Mouse (Mus musculus) neural tube, embryonic 15.5 days (tissue): ENCODE data around the gene Ggcx. TPM values are rescaled to one million over a fixed set of nuclear protein-coding genes. Genes with fewer than 3 reads are reported as not detected.

Experiments
- ATAC-seq: fragments of 200-750 bp; cut with Nextera tagmentation; 2 replicates; pipeline ENCODE4 v1.8.0; 2017; ENCODE audit warnings: mild to moderate bottlenecking, moderate TSS enrichment, moderate library complexity; ENCODE audit not compliant: low FRiP score
- H3K27ac ChIP-seq: fragments of 300-500 bp; sonication (generic); replicated peaks from 2 replicates; pipeline ENCODE4 v1.5.1; 2015; ENCODE audit warnings: mild to moderate bottlenecking, inconsistent platforms
- H3K27me3 ChIP-seq: fragments of 300-500 bp; sonication (generic); replicated peaks from 2 replicates; pipeline ENCODE4 v1.6.1; 2015; ENCODE audit warnings: inconsistent platforms
- H3K36me3 ChIP-seq: fragments of 300-500 bp; sonication (generic); 2 replicates; pipeline ENCODE4 v1.6.1; 2015; ENCODE audit warnings: inconsistent platforms
- H3K4me1 ChIP-seq: fragments of 300-500 bp; sonication (generic); 2 replicates; pipeline ENCODE4 v1.6.1; 2015; ENCODE audit warnings: inconsistent platforms
- H3K4me2 ChIP-seq: fragments of 300-500 bp; sonication (generic); 2 replicates; pipeline ENCODE4 v1.6.1; 2015; ENCODE audit warnings: inconsistent platforms, mild to moderate bottlenecking, moderate library complexity
- H3K4me3 ChIP-seq: fragments of 300-500 bp; sonication (generic); replicated peaks from 2 replicates; pipeline ENCODE4 v1.5.1; 2015; ENCODE audit warnings: mild to moderate bottlenecking, inconsistent platforms
- H3K9ac ChIP-seq: fragments of 300-500 bp; sonication (generic); replicated peaks from 2 replicates; pipeline ENCODE4 v1.6.1; 2015; ENCODE audit warnings: mild to moderate bottlenecking, inconsistent platforms
- H3K9me3 ChIP-seq: fragments of 300-500 bp; sonication (generic); replicated peaks from 2 replicates; pipeline ENCODE4 v1.6.1; 2016; ENCODE audit warnings: inconsistent platforms
- WGBS: fragments of 180-500 bp; shearing (Covaris S2); methylation state at CpG from one replicate; pipeline ENCODE4 v1.1.7; 2015; ENCODE audit warnings: mixed read lengths; 5-methylcytosine and 5-hydroxymethylcytosine counted together
- polyA plus RNA-seq: library from polyadenylated mRNA; unstranded; fragments of >200 nt; fragmentation: Nextera tagmentation; extraction: Ambion mirVana; gene quantifications from 2 replicates; pipeline ENCODE4 v1.2.1, GENCODE M21; 2015

The Ggcx gene
- 19.0 and 23.2 TPM in 2 replicates for polyA plus RNA-seq

DNA sequence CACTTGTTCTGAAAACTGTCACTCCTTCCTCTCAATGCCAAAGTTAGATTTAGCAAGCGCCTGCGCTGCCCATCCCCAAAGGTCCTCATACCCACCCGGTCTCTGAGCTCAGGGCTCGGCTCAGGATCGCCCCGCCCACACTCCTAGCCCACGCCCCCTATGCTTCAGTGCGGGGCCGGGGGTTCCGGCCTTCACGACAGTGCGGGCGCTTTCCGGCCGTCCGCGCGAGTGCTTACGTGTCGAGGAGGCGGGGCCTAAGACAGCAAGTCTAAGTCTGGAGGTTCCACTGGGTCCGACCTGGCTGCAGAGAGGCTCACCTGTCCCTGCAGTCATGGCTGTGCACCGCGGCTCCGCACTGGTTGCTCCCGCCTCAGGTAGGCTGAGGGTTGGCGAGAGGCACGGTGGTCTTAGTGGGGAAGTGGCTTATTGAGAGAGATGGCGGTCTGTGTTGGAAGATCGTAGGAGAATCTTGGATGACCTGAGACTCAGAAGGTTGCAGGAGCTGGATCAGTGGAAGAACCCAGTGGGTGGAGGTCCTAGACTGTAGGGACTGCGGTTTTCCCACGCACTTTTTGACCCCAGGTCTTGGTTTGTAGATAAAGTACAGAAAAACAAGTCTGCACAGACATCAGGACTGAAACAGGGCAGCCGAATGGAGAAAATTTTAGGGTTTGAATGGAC is at the start of gene Ggcx:
Ggcx (plus strand) TSS at position 233 of the 681 bp plus-strand sequence.
- peak within 1 kb of the TSS; percentile 81 for H3K4me2 ChIP-seq
- H3K27me3 ChIP-seq: no peaks in the 10 kb centered on the region
- WGBS: 2% methylated on average over 33 of the region's 33 CpGs
- no peaks in the 10 kb centered on the region for H3K9me3 ChIP-seq
- ATAC-seq: peak; percentile 96
- peaks cover 15% of the 10 kb centered on the region for H3K36me3 ChIP-seq
- peak within 1 kb of the TSS; percentile 95 for H3K9ac ChIP-seq
- peak within 1 kb of the TSS; percentile 76 for H3K27ac ChIP-seq
- H3K4me3 ChIP-seq: peak within 1 kb of the TSS; percentile 81
- H3K4me1 ChIP-seq: peaks cover 25% of the 10 kb centered on the region

GRCm38 (mm10) chr6:72364985-72365384 is 49.1 kb upstream of the Ggcx start:
- H3K4me1 ChIP-seq: peaks cover 21% of the 10 kb centered on the region
- no peak overlapping the region for H3K4me3 ChIP-seq
- no peak overlapping the region for H3K27ac ChIP-seq
- H3K9me3 ChIP-seq: no peaks in the 10 kb centered on the region
- peaks cover 7% of the 10 kb centered on the region; the same call in 1 of the 2 replicates for H3K36me3 ChIP-seq
- H3K4me2 ChIP-seq: no peak overlapping the region
- ATAC-seq: no peak
- H3K27me3 ChIP-seq: no peaks in the 10 kb centered on the region
- no peak overlapping the region for H3K9ac ChIP-seq
- 72% methylated on average over 6 of the region's 6 CpGs for WGBS

GRCm38 (mm10) chr6:72366304-72366703 is 47.8 kb upstream of the Ggcx start:
- Histone ChIP-seq H3K27ac (no peak overlapping the region), H3K4me1 (peaks cover 8% of the 10 kb centered on the region), H3K4me2 (no peak overlapping the region), H3K27me3 (no peaks in the 10 kb centered on the region), H3K9me3 (no peaks in the 10 kb centered on the region), H3K9ac (no peak overlapping the region), H3K4me3 (no peak overlapping the region), H3K36me3 (no peaks in the 10 kb centered on the region)
- no peak for ATAC-seq
- WGBS: 68% methylated on average over 3 of the region's 3 CpGs

- no peak for ATAC-seq
- no peaks in the 10 kb centered on the region for H3K9me3 ChIP-seq
- H3K36me3 ChIP-seq: no peaks in the 10 kb centered on the region
- no peak within 1 kb of the TSS for H3K9ac ChIP-seq
- no peak within 1 kb of the TSS for H3K27ac ChIP-seq
- WGBS: 77% methylated on average over 4 of the region's 4 CpGs
- H3K4me2 ChIP-seq: no peak within 1 kb of the TSS
- 0 out of 2 replicates have a peak, but pooled peaks cover 2% of the 10 kb centered on the region for H3K4me1 ChIP-seq
- no peaks in the 10 kb centered on the region for H3K27me3 ChIP-seq
- H3K4me3 ChIP-seq: no peak within 1 kb of the TSS
Observed at GRCm38 (mm10) chr6:72366844-72367443, 47.2 kb upstream of the Ggcx start, which contains the start of gene Rnf181. TSS of gene Rnf181 (minus strand) at chr6:72366956.

DNA sequence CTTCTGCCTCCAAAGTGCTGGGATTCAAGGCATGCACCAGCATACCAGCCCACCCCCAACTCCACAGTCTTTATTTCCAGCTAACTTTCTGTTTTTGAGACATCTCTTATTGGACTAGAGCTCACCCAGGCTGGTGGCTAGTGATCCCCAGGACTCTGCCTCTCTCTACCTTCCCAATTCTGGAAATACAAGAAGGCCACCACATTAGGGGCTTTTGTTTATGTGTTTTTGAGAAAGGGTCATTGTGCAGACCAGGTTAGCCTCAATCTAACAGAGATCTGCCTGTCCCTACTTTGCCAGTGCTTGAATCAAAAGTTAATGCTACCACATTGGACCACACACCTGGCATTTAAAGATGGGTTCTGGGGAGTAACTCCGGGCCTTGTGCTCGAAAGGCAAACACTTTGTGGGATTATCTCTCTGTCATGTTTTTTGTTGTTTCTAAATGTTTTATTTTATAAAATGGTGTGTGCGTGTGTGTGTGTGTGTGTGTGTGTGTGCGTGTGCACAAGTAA is 46.6 kb upstream of the Ggcx start:
- Histone ChIP-seq H3K9me3 (no peaks in the 10 kb centered on the region), H3K27ac (no peak overlapping the region), H3K4me1 (0 out of 2 replicates have a peak, but pooled peaks cover 2% of the 10 kb centered on the region), H3K4me2 (no peak overlapping the region), H3K4me3 (no peak overlapping the region), H3K36me3 (no peaks in the 10 kb centered on the region), H3K27me3 (no peaks in the 10 kb centered on the region), H3K9ac (no peak overlapping the region)
- WGBS: 78% methylated on average over 4 of the region's 4 CpGs
- ATAC-seq: no peak

DNA sequence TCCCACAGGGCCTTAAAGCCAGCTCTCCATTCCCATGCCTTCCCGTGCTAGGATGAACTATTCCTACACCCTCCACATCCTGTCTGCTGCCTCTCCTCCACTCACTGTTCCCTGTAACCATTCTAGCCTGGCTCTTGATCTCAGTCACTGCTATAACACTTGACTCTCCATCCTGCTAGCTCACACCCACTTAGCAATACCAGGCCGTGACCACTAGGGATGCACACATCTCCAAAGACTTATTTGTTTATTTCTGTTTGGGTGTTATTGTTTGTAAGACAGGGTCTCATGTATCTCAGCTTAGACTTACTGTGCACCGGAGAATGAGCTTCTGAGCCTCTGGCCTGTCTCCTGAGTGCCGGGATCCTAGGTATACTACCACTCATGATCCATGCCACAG is 44.6 kb upstream of the Ggcx start:
- Histone ChIP-seq H3K27ac (no peak overlapping the region), H3K4me3 (no peak overlapping the region), H3K36me3 (no peaks in the 10 kb centered on the region), H3K27me3 (no peaks in the 10 kb centered on the region), H3K9me3 (no peaks in the 10 kb centered on the region), H3K4me2 (no peak overlapping the region), H3K9ac (no peak overlapping the region), H3K4me1 (no peaks in the 10 kb centered on the region)
- ATAC-seq: no peak
- 77% methylated on average over 4 of the region's 4 CpGs for WGBS

GRCm38 (mm10) chr6:72370091-72370490 is 44.0 kb upstream of the Ggcx start:
- H3K9me3 ChIP-seq: no peaks in the 10 kb centered on the region
- ATAC-seq: no peak
- WGBS: 85% methylated on average over 12 of the region's 12 CpGs

DNA sequence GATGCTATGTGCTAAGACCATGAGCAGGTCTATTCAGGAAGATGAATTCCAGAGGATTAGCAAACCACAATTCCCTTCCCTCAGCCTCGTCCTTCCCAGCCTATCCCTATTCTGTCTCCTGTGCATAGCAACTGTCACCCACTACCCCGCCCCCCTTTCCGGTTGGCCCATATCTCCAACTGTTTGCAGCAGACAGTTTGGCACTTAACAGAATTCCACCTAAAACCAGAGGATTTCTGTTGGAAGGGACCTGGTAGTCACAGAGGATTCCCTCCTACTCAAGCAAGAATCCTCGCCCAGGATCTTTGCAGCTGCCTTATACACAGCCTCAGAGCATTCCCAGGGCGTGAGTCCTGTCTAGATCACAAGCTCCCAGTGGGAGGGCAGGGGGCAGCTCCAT is 43.0 kb upstream of the Ggcx start:
- Histone ChIP-seq H3K4me1 (no peaks in the 10 kb centered on the region), H3K4me2 (no peak overlapping the region), H3K27ac (no peak overlapping the region), H3K36me3 (no peaks in the 10 kb centered on the region), H3K9me3 (no peaks in the 10 kb centered on the region), H3K9ac (no peak overlapping the region), H3K4me3 (no peak overlapping the region), H3K27me3 (no peaks in the 10 kb centered on the region)
- ATAC-seq: no peak
- 57% methylated on average over 5 of the region's 5 CpGs for WGBS

More at GRCm38 (mm10) chr6:72370091-72370490, 44.0 kb upstream of the Ggcx start:
- Histone ChIP-seq H3K4me1 (no peaks in the 10 kb centered on the region), H3K27me3 (no peaks in the 10 kb centered on the region), H3K4me2 (no peak overlapping the region), H3K4me3 (no peak overlapping the region), H3K36me3 (no peaks in the 10 kb centered on the region), H3K9ac (no peak overlapping the region), H3K27ac (no peak overlapping the region)

GRCm38 (mm10) chr6:72371571-72371970 is 42.5 kb upstream of the Ggcx start:
- H3K27ac ChIP-seq: no peak overlapping the region
- ATAC-seq: no peak

GRCm38 (mm10) chr6:72373184-72373583 is 40.9 kb upstream of the Ggcx start:
- no peak for ATAC-seq
- H3K4me2 ChIP-seq: no peak overlapping the region
- H3K4me3 ChIP-seq: no peak overlapping the region
- no peaks in the 10 kb centered on the region for H3K36me3 ChIP-seq
- no peaks in the 10 kb centered on the region for H3K4me1 ChIP-seq
- no peaks in the 10 kb centered on the region for H3K9me3 ChIP-seq
- H3K9ac ChIP-seq: no peak overlapping the region
- H3K27ac ChIP-seq: no peak overlapping the region
- 84% methylated on average over 4 of the region's 4 CpGs for WGBS
- H3K27me3 ChIP-seq: no peaks in the 10 kb centered on the region

More at GRCm38 (mm10) chr6:72371571-72371970, 42.5 kb upstream of the Ggcx start:
- WGBS: 21% methylated on average over 1 of the region's 1 CpGs
- H3K4me2 ChIP-seq: no peak overlapping the region
- H3K36me3 ChIP-seq: no peaks in the 10 kb centered on the region
- H3K9me3 ChIP-seq: no peaks in the 10 kb centered on the region
- no peak overlapping the region for H3K9ac ChIP-seq
- H3K4me1 ChIP-seq: no peaks in the 10 kb centered on the region
- H3K27me3 ChIP-seq: no peaks in the 10 kb centered on the region
- no peak overlapping the region for H3K4me3 ChIP-seq

DNA sequence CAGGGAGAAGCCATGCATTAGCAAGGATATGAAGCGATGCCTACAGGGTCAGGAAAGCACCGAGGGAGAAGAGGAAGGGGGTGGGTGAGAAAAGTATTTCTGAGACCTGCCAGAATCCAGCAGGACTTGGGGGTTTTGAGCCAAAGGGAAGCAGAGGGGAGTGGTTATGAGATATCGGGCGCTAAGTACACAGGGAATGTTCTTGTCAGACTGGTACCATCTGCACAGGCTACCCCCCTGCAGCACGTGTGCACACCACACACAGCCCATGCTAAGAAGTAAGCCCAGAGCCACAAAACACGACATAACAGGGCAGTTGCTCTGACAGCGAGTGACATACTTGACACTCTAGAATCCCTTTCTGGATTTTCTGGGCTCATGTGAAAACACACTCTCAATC is 39.9 kb upstream of the Ggcx start:
- no peak overlapping the region for H3K4me2 ChIP-seq
- H3K9me3 ChIP-seq: no peaks in the 10 kb centered on the region
- no peak overlapping the region for H3K27ac ChIP-seq
- H3K4me3 ChIP-seq: no peak overlapping the region
- no peak for ATAC-seq
- no peaks in the 10 kb centered on the region for H3K4me1 ChIP-seq
- H3K27me3 ChIP-seq: peaks cover 6% of the 10 kb centered on the region
- WGBS: 82% methylated on average over 7 of the region's 7 CpGs
- H3K9ac ChIP-seq: no peak overlapping the region
- no peaks in the 10 kb centered on the region for H3K36me3 ChIP-seq
